Mouse (Mus musculus) v-Abl transformed pro-B cells (cell line): ENCODE measurements around the gene Kcnh6.
"Not testable (repeated sequence)": the region's sequence is repeated elsewhere in the genome, so short reads cannot be mapped to it uniquely, and the experiment has no call there.

Source experiments
- in situ Hi-C, 2 experiments: fragments of 400-800 bp; cut with MboI; formaldehyde crosslinking; loops; one replicate each; pipeline ENCODE4 v1.15.1; 2025; ENCODE audit not compliant: unreplicated experiment in 2 of 2

The Kcnh6 gene

DNA sequence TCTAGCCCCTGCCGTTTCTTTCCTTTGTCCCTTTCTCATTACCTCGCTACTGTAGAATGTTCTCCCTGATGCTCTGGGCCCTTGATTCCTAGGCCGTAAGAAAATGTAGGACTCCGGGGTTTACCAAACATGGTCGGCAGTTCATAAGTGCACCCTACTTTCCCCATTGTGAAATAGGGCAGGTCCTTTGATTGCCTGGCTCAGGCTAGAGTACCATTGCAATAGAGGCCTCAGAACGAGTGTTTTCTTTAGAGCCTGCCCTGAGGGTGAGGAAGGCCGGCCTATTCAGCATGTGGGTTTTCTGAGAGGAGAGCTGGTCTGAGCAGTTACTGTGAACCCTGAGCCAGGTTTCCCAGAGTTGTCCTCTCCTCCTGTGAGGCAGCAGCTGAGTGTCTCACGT lies 50.1 kb downstream of the Kcnh6 start:
- in situ Hi-C loops, result no loop called here

DNA sequence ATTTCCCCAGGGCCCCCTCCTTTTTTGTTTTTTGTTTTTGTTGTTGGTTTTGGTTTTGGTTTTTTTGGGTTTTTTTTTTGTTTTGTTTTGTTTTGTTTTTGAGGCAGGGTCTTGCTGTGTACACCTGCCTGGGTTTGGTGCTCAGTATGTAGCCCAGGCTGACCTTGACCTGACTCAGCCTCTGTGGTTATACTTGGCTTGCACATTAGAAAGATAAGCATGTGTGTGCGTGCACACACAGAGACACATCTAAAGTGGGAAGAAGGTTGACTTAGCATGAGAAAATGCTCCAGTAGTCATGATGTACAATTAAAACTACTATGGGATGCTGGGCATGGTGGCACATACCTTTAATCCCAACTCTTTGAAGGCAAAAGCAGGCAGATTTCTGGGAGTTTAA lies 52.6 kb downstream of the Kcnh6 start:
- in situ Hi-C loops, result no loop called here

DNA sequence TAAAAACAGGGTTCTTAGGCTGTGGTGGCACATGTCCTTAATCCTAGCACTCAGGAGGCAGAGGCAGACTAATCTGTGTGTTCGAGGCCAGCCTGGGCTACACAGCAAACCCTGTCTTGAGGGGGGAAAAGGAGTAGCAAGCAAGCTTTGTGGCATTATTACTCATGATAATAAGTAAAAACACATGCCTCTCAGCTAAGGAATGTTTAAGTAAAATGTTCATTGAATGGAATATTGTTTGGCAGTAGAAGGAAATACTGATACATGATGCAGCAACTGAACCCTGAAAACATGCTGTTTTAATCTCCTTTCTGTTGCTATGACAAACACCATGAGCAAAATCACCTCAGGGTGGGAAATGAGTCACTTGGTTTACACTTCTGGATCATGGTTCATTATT lies 53.4 kb downstream of the Kcnh6 start:
- in situ Hi-C loops, result no loop called here

GRCm38 (mm10) chr11:106063756-106064155 lies 55.8 kb downstream of the Kcnh6 start:
- in situ Hi-C loops, result no loop called here

- in situ Hi-C loops, result no loop called here
Measured at GRCm38 (mm10) chr11:106065073-106065922, 57.4 kb downstream of the Kcnh6 start.

- in situ Hi-C loops, result no loop called here
Measured at GRCm38 (mm10) chr11:106065923-106066571, 58.1 kb downstream of the Kcnh6 start, which contains the start of gene Taco1. Taco1 (plus strand) TSS chr11:106066061.

- in situ Hi-C loops, result not testable (repeated sequence)
Measured at GRCm38 (mm10) chr11:106066616-106067015, 58.7 kb downstream of the Kcnh6 start.

GRCm38 (mm10) chr11:106073774-106074173 lies 65.8 kb downstream of the Kcnh6 start:
- in situ Hi-C loops, result loop anchor here in 1 of 2 experiments (10.0 kb wide), 1 partner anchor 321 kb away; no protein-coding TSS in a partner anchor

DNA sequence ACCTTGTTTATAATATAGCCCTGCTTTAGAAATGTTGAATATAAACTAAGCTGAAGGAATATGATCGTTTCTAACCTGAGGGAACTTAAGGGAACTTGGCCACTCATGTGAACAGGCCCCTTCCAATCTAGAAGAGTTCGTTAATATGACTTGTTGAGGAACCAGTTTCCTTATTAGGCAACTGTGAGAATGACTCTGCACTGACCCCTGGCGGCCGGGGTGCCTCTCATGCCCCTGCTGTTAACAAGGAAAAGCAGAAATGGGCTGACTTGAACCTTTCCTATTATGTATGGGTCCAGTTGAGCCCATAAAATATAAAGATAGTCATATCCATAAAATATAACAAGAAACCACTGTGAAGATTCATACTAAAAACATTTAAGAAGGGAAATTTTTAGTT lies 68.4 kb downstream of the Kcnh6 start:
- in situ Hi-C loops, result loop anchor here (5.0 to 10.0 kb wide), 2 partner anchors 61 to 318 kb away; no protein-coding TSS in a partner anchor
